Mouse (Mus musculus) brain, embryonic 14.5 days (tissue): Measurements from ENCODE around the gene Nyap2.

ENCODE experiments used
- CTCF ChIP-seq: fragments of 200-500 bp; IDR thresholded peaks from 2 replicates; pipeline ENCODE4 v1.5.1; 2012; ENCODE audit warnings: inconsistent platforms, mild to moderate bottlenecking, moderate library complexity, borderline replicate concordance; ENCODE audit not compliant: insufficient read depth, insufficient read length; ENCODE audit errors: extremely low read depth
- POLR2A ChIP-seq: fragments of 200-500 bp; IDR thresholded peaks from 2 replicates; pipeline ENCODE4 v1.6.1; 2012; ENCODE audit warnings: mild to moderate bottlenecking, inconsistent platforms, borderline replicate concordance; ENCODE audit not compliant: poor library complexity, insufficient read depth, insufficient read length, severe bottlenecking; ENCODE audit errors: extremely low read depth

- TF ChIP-seq POLR2A, result no peak
- TF ChIP-seq CTCF, result no peak
These were observed 208.9 kb downstream of the Nyap2 start for GRCm38 (mm10) chr1:81285633-81286032.
